Mouse (Mus musculus): Measurements from ENCODE around the gene Mtmr11. TPM values are rescaled to one million over a fixed set of nuclear protein-coding genes. Genes with fewer than 3 reads are reported as not detected.
"Not testable (repeated sequence)": the region's sequence is repeated elsewhere in the genome, so short reads cannot be mapped to it uniquely, and the experiment has no call there.

Gene Mtmr11
- total RNA-seq, 1 experiment from 2014 or later: 16.3 TPM

DNA sequence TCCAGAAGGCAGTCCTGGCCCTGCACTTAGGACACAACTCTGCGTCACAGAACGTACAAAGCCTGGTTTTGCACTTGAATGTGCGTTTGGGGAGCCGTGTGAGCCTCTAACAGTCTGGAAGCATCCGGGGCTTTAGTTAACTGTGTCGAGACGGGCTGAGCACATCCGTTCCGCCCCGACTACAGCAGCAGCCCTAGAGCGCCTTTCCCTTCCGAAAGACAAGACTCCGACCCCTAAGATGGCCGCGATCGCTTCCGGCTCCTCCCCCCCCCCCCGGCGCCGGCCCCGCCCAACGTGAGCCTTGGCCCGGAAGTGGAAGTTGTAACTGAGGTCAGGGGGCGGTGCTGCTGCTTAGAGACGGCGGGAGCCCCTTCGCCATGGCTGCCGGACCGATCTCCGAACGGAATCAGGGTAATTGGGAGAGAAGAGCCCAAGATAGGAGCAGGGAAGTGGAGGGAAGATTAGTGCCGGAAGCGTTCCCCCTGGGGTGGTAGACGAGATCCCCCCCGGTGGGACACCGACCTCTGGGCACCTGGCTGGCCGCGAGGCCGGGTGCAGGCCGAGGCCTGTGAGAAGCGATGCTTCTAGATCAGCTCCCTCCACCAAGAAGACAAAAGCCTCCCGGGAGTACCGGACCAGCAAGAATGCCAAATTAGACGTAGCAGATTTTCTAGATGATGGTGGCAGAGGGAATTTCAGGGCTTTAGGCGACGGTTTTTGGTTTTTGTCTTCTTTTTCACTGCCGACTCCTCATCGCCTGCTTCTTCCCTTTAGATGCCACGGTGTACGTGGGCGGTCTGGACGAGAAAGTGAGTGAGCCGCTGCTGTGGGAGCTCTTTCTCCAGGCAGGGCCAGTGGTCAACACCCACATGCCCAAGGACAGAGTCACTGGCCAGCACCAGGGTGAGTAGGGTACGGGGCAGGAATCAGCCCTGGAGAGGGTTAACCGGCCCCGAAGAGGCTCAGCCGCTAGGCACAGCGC is 10.7 kb downstream of the Mtmr11 start, which contains the start of gene Sf3b4:
Gene Sf3b4, plus strand, starts transcription at position 136 of the 982 bp plus-strand sequence.
- DNase-seq: peak; percentile 87

DNA sequence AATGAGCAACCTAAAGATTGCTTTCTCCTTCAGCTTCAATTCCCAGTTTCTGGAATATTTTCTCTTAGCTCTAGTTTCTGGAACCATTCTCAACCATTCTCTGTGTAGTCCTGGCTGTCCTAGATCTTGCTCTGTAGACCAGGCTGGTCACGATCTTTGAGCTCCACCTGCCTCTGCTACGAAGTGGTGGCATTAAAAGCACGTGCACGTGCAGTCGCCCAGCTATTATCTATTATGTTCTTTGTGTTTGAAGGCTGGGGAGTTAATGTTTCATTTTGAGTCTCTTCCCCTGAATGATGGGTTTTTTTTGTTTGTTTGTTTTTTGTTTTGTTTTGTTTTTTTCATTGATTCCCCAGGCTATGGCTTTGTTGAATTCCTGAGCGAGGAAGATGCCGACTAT is 11.4 kb downstream of the Mtmr11 start:
- DNase-seq: no peak

DNA sequence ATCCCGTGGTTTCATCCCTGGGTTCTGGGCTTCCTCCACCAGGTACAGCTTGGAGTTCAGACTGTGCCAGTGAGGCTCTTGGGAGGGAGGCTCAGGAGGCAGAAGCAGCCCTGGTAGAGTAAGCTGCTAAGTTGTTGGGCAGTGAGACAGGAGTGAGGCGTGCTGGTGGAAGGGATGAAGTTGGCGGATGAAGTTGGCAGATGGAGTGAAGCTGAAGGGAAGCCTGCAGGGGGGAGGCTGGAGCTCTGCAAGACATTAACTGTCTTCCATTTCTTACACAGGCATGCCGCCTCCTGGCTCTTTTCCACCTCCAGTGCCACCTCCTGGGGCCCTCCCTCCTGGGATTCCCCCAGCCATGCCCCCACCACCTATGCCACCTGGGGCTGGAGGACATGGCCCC is 12.2 kb downstream of the Mtmr11 start:
- DNase-seq: not testable (repeated sequence)

DNA sequence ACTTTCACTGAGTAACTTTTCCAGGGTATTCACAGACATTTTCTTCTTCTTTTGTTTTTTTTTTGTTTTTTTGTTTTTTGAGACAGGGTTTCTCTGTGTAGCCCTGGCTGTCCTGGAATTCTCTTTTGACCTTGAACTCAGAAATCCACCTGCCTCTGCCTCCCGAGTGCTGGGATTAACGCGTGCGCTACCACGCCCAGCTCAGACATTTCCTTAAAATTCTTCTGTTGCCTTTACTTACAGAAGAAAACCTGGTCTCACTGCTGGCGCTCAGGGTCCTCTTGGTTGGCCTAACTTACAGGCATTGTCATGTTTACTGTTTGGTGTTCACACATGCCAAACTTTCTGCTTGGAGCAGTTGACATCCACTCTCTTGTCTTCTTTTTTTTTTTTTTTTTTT is 13.4 kb downstream of the Mtmr11 start:
- DNase-seq: no peak

DNA sequence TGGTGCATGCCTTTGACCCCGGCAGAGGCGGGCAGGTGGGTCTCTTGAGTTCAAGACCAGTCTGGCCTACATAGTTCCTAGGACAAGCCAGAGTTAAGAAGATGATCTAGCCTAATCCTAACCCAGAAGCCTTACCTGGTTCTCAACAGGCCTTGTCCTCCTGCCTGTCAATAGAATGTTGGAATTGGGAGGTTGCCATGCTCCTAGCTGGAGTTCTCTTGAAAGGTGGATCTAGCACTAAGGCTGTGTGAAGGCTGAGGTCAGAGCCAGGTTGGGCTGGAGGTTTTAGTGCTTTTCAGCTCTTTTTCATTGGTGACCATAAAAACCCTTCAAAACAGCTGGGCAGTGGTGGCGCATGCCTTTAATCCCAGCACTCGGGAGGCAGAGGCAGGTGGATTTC is 16.6 kb downstream of the Mtmr11 start:
- no peak for DNase-seq

DNA sequence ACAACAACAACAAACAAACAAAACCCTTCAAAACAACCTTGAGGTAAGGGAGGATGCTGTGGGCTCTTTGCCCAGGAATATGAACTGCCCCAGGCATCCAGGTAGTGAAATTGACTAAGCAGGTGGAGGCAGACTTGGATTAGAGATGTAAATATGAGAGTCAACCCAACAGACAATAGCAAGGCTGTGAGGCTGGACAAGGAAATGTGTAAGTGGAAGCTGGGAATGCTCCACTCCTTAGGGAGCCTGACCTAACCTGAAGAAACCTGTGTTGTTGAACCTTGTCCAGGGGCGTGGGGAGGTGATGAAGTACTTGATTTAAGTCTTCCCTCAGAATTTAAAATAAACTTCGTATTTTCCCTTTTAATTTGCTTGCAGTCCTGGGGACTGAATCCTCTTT is 17.1 kb downstream of the Mtmr11 start:
- no peak for DNase-seq

DNA sequence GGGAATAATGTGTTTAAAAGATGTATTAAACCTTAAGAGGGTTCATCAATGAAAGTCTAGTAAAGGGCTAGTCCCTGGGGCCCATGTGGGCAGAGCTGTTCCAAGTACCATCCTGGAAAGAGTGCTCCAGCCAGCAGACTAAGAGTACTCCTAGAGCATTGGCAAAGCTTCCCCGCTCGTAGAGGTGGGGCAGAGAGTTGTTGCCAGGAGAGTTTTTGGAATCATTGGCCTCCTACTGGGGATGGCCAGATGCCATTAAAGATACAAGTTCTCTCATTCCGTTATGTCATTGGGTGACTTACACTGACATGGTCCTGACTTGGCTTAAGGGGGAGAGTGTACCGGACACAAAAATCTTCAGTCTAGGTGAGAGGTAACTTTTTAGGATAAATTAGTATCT is 17.7 kb downstream of the Mtmr11 start:
- DNase-seq: peak; percentile 26

DNA sequence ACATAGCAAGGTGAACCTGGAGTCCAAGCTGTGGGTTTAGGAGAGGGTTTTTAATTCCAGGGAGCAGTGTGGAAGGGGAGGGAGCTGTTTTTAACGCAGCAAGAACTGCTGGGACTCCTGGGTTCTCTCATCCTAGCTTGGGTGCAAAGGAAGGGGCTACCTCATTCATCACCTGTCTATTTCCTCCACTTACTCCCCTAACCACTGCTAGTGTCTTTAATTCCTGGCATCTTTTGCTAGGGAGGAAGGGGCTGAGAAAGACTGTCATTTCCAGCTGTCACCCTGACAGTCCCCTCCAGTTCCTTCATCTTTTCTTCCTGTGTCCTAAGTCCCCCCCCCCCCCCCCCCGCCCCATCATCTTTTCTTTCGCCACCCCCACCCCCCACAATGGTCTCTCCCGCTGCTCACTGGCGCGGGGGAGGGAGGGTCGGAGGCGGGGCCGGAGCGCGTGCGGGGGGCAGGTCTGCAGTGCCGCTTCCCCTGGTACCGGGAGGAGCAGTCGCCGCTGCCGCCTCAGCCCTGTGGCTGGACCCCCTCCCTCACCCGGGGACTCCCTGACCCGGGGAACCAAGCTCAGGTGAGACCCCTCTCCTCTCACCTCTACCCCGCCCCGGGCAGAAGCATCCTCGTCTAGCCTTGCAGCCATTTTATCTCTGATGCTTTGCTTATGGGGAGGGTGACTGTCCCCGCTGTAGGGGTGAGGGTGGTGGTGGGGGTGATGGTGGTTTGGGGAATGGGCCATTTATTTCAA is 19.1 kb downstream of the Mtmr11 start, which contains the start of gene Sv2a:
Gene Sv2a, plus strand, starts transcription at position 425 of the 751 bp plus-strand sequence.
- peak; percentile 62 for DNase-seq

DNA sequence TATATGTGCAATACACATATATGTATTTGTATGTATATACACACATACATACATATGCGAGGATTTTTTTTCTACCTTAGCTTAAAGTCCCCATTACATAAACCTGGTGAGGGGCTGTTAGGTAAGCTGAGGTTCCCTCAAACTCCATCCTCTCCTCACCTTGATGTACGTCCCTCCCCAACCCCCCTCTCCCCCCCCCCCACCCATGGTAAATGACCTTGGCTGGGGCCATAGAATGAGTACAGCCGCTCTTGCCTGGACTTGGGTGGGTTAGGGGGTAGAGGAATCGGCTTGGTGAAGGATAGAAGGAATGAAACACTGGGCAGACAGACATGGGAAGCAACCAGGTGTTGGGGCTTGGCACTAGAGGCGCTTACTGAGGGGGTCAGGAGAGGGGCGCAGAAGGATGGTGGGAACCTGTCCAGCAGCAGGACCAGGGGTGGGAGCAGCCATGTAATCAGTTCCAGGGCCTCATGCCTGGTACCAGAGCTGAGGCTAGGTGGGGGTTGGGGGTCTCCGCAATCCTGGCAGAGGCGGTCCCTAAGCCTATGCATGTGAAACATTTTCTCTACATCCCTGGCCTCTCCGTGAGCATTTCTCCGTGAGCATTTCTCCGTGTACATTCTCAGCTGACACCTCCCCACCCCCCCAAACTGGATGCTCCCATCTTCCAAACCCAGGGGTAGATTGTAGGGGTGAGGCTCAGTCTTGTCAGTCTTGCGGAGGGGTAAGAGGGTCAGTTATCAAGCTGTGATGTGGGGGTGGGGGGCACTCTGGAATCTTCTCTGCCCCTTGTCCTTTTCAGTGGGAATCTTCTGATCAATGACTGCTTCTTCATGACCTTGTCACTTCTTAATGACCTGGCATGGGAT is 19.9 kb downstream of the Mtmr11 start:
- no peak for DNase-seq

DNA sequence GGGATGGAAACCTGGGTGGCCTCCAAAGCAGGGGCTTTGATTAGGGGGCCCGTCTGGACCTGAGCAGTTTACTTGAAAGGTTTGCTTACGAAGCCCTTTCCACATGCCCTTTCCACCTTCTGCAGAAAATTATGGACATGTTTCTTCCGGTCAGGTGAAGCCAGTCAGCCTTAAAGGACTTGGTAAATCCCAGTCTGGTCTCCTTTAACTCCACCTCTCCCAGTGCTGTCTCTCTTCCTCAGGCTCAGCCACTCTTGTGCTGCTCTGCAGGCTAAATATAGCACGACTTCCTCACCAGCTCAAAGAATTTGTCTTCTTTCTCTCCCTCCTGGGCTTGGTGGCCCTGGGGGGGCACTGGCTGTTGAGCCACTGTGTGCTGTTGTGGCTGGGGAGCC is 20.6 kb downstream of the Mtmr11 start:
- DNase-seq: no peak

DNA sequence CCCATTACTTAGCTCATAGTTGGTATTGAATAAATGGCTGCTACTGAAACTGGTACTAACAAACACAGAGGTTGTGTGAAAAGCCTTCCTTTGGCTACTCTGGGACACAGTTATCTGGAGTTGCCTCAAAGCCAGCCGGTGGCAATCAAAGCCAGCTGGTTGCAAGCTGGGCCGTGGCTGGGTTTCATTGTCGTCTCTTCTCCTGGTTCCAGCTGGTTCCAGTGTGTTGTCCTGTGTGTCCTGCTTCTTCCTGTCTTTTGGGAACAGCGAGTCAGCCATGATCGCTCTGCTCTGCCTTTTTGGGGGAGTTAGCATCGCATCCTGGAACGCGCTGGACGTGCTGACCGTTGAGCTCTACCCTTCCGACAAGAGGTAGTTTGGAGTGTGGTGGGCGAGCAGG is 31.2 kb downstream of the Mtmr11 start:
- no peak for DNase-seq

DNA sequence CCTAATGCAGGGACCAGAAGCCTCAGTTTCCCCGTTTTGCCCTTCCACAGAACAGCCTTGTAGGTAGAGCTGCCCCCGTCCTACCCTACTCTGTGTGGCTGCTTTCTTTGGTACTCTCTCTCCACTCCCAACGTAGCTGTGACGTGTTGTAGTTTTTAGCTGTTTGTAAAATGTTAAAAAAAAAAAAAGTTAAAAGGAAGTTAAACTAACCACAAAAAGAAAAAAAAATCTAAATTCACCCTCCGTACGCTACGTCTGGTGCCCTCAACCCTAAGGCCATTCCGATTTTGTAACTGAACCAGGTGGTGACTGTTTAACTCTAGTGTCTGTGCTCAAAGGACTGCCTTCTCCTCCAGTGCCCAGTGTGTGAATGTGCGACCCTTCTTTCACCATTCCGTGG is 33.2 kb downstream of the Mtmr11 start:
- no peak for DNase-seq

DNA sequence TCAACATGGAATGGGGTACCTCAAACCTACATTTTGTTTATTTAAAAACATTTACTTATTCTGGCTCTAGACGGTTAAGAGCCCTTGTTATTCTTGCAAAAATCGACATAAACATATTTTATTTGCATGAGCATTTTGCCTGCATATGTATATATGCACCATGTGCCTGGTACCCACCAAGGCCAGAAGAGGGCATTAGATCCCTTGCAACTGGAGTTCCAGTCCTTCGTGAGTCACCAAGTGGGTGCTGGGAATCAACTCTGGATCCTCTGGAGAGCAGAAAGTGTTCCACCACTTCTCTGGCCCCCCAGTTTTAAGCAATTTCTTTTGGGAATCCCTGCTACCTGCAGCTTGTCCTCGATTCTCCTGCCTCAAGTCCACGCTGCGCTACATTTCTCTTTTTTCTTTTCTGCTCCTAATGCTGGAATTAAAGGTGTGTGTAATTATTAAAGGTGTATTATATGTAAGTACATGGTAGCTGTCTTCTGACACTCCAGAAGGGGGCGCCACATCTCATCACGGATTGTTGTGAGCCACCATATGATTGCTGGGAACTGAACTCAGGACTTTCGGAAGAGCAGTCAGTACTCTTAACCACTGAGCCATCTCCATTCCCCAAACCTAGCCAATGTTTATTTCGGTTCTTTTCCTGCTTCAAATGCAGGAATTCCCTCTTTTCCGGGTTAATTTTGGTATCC is 34.0 kb downstream of the Mtmr11 start:
- no peak for DNase-seq

DNA sequence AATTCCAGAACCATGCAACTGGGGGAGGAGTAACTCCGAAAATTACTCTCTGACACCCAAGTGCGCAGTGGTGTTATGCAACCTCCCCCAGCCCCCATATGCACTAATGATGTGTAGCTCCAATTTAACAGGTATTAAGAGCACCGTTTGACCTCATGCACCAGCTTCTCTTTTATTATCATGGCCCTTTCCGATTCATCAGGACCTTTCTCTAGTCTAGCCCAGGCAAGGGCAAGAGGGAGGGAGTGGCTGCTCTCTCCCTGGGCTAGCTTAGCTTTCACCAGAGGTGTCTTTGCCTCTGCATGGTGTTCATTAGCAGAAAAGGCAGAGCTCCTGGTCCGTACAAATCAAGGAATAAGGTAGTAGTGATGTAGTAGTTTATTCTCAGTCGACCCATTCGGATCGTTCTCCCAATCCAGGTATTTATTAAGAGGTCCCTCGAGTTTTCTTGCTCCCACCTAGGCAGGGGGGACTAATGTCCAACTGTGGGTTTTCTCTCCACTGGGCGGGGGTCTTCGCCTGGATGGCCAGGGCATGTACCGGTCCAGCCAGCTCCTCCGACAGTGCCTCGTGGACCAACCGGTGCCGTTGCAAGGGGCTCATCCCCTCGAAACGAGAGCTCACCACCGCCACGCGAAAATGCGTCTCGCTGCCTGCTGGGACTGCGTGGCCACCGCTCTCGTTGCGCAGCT is 34.8 kb downstream of the Mtmr11 start:
- DNase-seq: no peak

DNA sequence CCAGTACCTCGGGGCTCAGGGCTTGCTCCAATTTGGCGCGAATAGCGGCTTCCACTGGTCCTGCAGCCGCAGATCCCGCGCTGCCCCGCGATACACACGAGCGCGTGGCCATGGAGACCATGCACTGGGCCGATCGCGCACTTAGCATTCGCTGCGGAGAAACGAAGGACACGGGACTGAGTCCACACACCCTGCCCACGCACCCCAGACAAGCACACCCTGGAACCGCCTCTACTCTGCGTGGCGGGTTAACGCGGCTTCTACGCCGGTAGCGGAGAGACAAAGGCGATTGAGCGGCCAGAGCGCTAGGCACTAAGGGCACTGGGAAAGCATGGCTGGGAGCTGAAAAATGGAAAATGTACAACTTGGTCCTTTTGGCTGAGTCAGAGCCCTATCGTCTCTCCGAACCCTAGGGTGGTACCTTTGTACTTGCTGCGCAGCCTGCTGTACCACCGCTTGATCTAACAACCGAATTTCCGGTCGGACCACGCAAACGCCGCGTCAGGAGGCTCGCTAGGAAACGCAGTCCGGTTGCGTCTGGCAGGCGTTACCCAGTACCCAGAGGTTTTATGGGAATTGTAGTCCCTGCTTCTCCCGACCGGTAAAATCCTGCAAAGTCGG is 35.4 kb downstream of the Mtmr11 start:
- DNase-seq: peak; percentile 88

DNA sequence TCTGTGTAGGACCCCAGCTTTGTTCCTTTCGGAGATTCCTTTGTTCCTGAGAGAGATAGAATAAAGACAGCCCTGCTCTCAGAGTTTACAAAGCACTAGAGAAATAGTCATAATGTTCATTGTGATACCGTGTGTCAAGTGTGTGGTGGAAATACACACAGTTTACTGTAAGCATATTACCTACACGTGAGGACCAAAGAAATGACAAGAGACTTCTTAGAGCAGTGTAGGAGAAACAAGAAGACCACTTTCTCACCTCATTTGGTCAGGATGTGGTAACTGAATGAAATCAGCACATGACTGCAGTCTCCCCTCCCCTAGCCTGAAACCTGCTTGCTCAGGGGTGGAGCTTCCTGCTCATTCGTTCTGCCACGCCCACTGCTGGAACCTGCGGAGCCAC is 36.4 kb downstream of the Mtmr11 start:
- no peak for DNase-seq

DNA sequence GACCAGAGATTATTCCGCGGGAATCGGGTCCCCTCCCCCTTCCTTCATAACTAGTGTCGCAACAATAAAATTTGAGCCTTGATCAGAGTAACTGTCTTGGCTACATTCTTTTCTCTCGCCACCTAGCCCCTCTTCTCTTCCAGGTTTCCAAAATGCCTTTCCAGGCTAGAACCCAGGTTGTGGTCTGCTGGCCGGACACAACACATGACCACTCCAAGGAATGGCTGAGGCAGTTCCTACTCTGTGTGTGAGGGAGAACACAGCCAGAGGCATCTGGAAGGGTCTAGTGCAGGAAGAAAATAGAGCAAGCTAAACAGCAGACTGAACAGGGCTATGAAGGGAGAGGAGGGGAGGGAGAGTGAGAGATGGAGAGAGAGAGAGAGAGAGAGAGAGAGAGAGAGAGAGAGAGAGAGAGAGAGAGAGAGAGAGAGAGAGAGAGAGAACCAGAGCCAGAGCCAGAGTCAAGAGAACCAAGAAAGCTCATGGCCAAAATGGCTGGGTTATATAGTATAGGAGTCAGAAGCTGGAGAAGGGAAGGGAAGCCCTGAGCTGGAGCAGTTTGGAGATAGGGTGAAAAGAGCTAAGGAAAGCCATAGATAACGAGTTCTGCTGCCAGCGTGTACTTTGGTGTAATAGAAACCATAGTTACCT is 36.9 kb downstream of the Mtmr11 start:
- DNase-seq: not testable (repeated sequence)

DNA sequence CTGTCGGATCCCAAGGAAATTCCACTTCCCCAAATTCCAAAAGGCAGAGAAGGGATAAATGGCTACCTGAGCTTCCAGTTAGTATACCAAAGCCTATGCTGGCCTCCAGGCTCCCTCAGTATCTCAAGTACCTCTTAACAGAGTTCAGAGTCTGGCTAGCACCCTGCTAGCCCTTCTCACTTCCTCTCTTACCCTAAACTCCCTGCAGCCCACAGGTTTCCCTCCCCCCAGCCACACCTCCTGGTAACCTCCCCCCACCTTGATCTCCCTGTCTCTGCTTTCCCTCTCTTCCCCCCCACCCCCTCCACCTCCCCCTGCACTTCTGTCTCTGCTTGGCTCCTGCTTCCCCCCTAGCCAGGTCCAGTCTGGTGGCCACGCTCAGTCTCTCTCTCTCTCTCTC is 37.9 kb downstream of the Mtmr11 start:
- no peak for DNase-seq

DNA sequence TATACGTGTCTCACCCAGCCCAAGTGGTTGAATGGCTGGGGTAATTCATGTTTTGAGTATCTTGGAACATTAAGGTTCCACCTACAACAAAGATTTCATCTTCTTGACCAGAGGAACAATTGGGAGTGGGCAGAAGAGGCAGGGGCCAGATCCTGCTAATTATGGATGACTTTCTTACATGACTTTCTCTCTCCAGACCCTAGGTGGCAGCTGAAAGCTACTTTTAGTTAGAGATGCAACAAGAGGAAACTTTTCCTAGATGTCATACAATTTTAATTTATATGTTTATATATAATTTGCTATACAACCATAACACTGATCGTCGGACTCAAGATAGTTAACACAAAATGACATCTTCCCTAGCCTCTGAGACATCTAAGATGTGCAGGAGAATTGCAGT is 46.0 kb downstream of the Mtmr11 start:
- DNase-seq: no peak

DNA sequence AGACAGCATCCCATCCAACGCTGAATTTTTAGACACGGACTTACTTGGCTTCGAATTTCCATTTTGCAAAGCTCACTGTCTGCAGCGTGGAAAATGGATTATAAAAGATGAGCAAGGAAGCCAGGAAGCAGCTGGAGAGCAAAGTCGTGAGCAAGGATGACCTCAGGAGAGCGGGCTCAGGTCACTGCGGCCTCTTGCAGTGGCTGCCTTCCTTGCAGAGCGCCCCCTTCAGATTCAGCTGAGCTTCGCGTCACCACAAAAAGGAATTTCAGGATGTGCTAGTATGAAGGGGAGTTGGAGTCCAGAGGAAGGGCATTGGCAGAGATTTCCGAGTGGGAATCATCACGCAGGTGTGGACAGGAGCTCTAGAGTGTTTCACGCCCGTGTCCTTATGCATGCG is 47.4 kb downstream of the Mtmr11 start:
- DNase-seq: peak; percentile 23

All from adrenal gland, postnatal 25 days (tissue).